Mouse (Mus musculus) small intestine, adult 2 months (tissue): ENCODE measurements around the gene 4931414P19Rik. TPM values are rescaled to one million over a fixed set of nuclear protein-coding genes. Genes with fewer than 3 reads are reported as not detected.
"Not testable (repeated sequence)": the region's sequence is repeated elsewhere in the genome, so short reads cannot be mapped to it uniquely, and the experiment has no call there.

Experiments
- H3K27ac ChIP-seq: fragments of 200-500 bp; 2 replicates; pipeline ENCODE4 v1.5.1; 2012; ENCODE audit warnings: low read depth, low read length, control low read depth, inconsistent platforms; ENCODE audit not compliant: insufficient read depth
- H3K27me3 ChIP-seq: fragments of 200-500 bp; 2 replicates; pipeline ENCODE4 v1.6.1; 2012; ENCODE audit warnings: mild to moderate bottlenecking, moderate library complexity, low read length, inconsistent platforms; ENCODE audit not compliant: control insufficient read depth, insufficient read depth
- H3K36me3 ChIP-seq: fragments of 200-500 bp; 2 replicates; pipeline ENCODE4 v1.6.1; 2012; ENCODE audit warnings: mild to moderate bottlenecking, low read length, control low read depth, inconsistent platforms; ENCODE audit not compliant: control insufficient read depth, insufficient read depth
- H3K4me1 ChIP-seq: fragments of 200-500 bp; 2 replicates; pipeline ENCODE4 v1.6.1; 2012; ENCODE audit warnings: low read length, inconsistent platforms, mixed read lengths; ENCODE audit not compliant: control insufficient read depth, insufficient read depth, insufficient read length
- H3K4me3 ChIP-seq: fragments of 200-500 bp; 2 replicates; pipeline ENCODE4 v1.5.1; 2012; ENCODE audit warnings: low read depth, mild to moderate bottlenecking, control low read depth, inconsistent platforms, low read length, moderate library complexity
- CTCF ChIP-seq: fragments of 200-500 bp; IDR thresholded peaks from 2 replicates; pipeline ENCODE4 v1.5.1; 2012; ENCODE audit warnings: low read depth, mild to moderate bottlenecking, control low read depth, inconsistent platforms, low read length, moderate library complexity, mixed read lengths; ENCODE audit not compliant: insufficient replicate concordance, insufficient read length; ENCODE audit errors: extremely low read depth
- POLR2A ChIP-seq: fragments of 200-500 bp; IDR thresholded peaks from 2 replicates; pipeline ENCODE4 v1.6.1; 2012; ENCODE audit warnings: low read depth, mild to moderate bottlenecking, control low read depth, inconsistent platforms, low read length, moderate library complexity
- WGBS: fragments of 180-500 bp; shearing (Covaris S2); methylation state at CpG from one replicate; pipeline ENCODE4 v1.1.7; 2018; 5-methylcytosine and 5-hydroxymethylcytosine counted together
- polyA plus RNA-seq: library from polyadenylated mRNA; depleted of rRNA; stranded (reverse); fragments of >200 nt; gene quantifications from 2 replicates; pipeline ENCODE4 v1.2.3, GENCODE M21; 2012

Gene 4931414P19Rik
- polyA plus RNA-seq, 1 experiment: 5.6 TPM

DNA sequence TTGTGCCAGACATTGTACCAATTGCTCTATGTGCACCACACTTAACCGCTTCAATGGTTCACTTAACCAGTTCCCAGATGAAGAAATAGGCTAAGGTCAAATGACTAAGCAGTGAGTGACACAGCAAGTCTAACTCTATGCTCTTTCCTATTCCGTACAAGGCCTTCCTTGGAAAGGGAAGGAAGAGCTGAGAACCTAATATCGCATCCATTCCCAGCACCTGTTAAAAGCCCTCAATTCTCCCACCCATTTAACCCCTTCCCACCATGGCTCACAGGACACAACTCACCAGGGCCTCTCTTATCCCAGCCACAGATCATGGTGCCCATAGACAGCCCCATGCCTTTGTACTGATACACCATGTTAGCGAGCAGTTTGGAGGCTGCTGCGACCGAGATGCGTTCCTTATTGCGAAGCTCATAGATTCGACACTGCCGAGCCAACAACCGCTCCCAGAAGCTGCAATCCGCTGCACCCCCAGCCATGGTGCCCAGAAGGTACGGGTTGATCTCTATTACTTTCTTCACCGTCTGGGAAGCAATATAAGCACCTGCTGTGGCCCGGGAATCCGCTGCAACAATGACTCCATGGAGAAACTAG lies 10.5 kb upstream of the 4931414P19Rik start:
- H3K27ac ChIP-seq: no peak overlapping the region
- H3K4me1 ChIP-seq: no peaks in the 10 kb centered on the region
- H3K27me3 ChIP-seq: no peaks in the 10 kb centered on the region
- TF ChIP-seq POLR2A (no peak), CTCF (no peak)
- H3K36me3 ChIP-seq: peaks cover 23% of the 10 kb centered on the region
- H3K4me3 ChIP-seq: no peak overlapping the region
- WGBS: 92% methylated on average over 16 of the region's 16 CpGs

GRCm38 (mm10) chr14:54614130-54614529 lies 8.3 kb upstream of the 4931414P19Rik start:
- WGBS: 93% methylated on average over 16 of the region's 16 CpGs
- not testable (repeated sequence) for H3K4me1 ChIP-seq, H3K4me3 ChIP-seq, H3K27ac ChIP-seq, H3K27me3 ChIP-seq
- H3K36me3 ChIP-seq: peaks cover 23% of the 10 kb centered on the region

DNA sequence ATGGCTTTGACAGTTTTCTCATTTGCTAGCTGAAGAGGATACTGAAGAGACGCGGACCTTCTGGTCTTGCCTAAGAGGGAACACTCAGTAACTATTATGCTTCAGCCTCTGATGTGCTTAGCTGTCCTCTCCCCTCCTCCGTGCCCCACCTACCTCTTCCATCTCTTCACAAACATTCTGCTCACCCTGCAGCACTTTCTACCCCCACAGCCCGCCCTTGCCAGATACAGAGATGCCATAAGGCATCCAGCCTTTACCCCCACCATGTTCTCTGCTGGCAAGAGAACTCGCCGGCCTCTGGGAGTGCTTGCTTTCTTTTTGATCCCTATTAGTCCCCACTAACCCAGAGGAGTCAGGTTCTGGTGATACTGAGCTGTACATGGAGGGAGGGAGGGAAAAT lies 4.9 kb upstream of the 4931414P19Rik start:
- Histone ChIP-seq H3K27ac (no peak overlapping the region), H3K4me1 (no peaks in the 10 kb centered on the region; the same call in 1 of the 2 replicates), H3K36me3 (peaks cover 22% of the 10 kb centered on the region), H3K27me3 (no peaks in the 10 kb centered on the region), H3K4me3 (no peak overlapping the region)
- TF ChIP-seq CTCF: no peak
- TF ChIP-seq POLR2A: no peak
- 85% methylated on average over 6 of the region's 6 CpGs for WGBS

GRCm38 (mm10) chr14:54609962-54610361 lies 4.2 kb upstream of the 4931414P19Rik start:
- peaks cover 16% of the 10 kb centered on the region for H3K36me3 ChIP-seq
- H3K27me3 ChIP-seq: no peaks in the 10 kb centered on the region
- no peak overlapping the region for H3K4me3 ChIP-seq
- no peaks in the 10 kb centered on the region; the same call in 1 of the 2 replicates for H3K4me1 ChIP-seq
- 69% methylated on average over 4 of the region's 4 CpGs for WGBS
- H3K27ac ChIP-seq: no peak overlapping the region
- TF ChIP-seq CTCF (0 out of 2 replicates have a peak, but pooled peaks have one; percentile 25), POLR2A (no peak)

GRCm38 (mm10) chr14:54609245-54609644 lies 3.5 kb upstream of the 4931414P19Rik start:
- WGBS: 67% methylated on average over 4 of the region's 4 CpGs
- Histone ChIP-seq H3K27ac (no peak overlapping the region), H3K4me3 (no peak overlapping the region), H3K4me1 (no peaks in the 10 kb centered on the region; the same call in 1 of the 2 replicates), H3K36me3 (peaks cover 14% of the 10 kb centered on the region), H3K27me3 (no peaks in the 10 kb centered on the region)
- TF ChIP-seq POLR2A (no peak), CTCF (no peak)

GRCm38 (mm10) chr14:54607226-54607625 lies 1.4 kb upstream of the 4931414P19Rik start:
- 75% methylated on average over 8 of the region's 8 CpGs for WGBS
- TF ChIP-seq POLR2A (no peak), CTCF (no peak)
- Histone ChIP-seq H3K27me3 (no peaks in the 10 kb centered on the region), H3K27ac (no peak overlapping the region), H3K36me3 (peaks cover 2% of the 10 kb centered on the region; the same call in 1 of the 2 replicates), H3K4me1 (no peaks in the 10 kb centered on the region; the same call in 1 of the 2 replicates), H3K4me3 (no peak overlapping the region)

DNA sequence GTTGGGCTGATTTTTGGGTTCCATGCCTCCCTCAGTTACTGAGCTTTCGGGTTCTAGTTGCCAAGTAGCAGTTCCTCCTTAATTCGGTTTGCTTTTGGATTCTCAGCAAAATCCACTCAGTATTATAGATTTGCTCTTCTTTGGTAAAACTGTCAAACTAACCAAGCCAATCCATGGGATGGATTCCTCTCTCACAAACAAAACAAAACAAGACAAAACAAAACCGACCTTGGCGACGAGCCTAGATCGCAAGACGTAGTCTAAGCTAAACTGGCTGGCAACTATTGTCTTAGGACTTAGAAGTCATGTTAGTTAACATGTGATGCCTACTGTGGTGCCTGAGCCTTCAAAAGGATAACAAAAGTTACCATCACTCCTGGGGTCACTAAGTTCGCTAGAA lies 2.1 kb downstream of the 4931414P19Rik start:
- 87% methylated on average over 8 of the region's 8 CpGs for WGBS
- peak overlapping the region; percentile 79 for H3K27ac ChIP-seq
- no peaks in the 10 kb centered on the region; the same call in 1 of the 2 replicates for H3K4me1 ChIP-seq
- peak overlapping the region; percentile 84 for H3K4me3 ChIP-seq
- TF ChIP-seq POLR2A (no peak), CTCF (no peak)
- H3K36me3 ChIP-seq: no peaks in the 10 kb centered on the region
- no peaks in the 10 kb centered on the region for H3K27me3 ChIP-seq
